Mouse (Mus musculus) megakaryocyte, embryonic 14.5 days (primary cell): Measurements from ENCODE around the gene 1700021F07Rik.

ENCODE experiments used
- FLI1 ChIP-seq: IDR thresholded peaks from 2 replicates; pipeline ENCODE4 v1.6.1; 2012; ENCODE audit warnings: low read length, inconsistent platforms, mixed read lengths
- GATA1 ChIP-seq: IDR thresholded peaks from 3 replicates; pipeline ENCODE4 v1.6.1; 2012; ENCODE audit warnings: mixed read lengths, low read length, inconsistent platforms, borderline replicate concordance

GRCm38 (mm10) chr2:173522376-173522775 is at the start of gene 1700021F07Rik:
- TF ChIP-seq GATA1, result no peak
- no peak for TF ChIP-seq FLI1
